Mouse (Mus musculus): Measurements from ENCODE around the gene Gprc6a. TPM values are rescaled to one million over a fixed set of nuclear protein-coding genes. Genes with fewer than 3 reads are reported as not detected.
A peak's percentile ranks its signal among the peaks of the same experiment; 100 is the strongest.

Gene Gprc6a
- polyA plus RNA-seq, 1 experiment from 2014 or later: 0.08 TPM

GRCm38 (mm10) chr10:51591574-51591973 is 39.7 kb downstream of the Gprc6a start:
- Histone ChIP-seq H3K27me3 (ENCODE audit: insufficient read depth, low read length) (no peaks in the 10 kb centered on the region), H3K9me3 (replicated peaks; ENCODE audit: low read length) (no peaks in the 10 kb centered on the region), H3K27ac (no peak overlapping the region), H3K36me3 (ENCODE audit: insufficient read depth, low read length) (no peaks in the 10 kb centered on the region), H3K4me2 (ENCODE audit: low read length) (no peak overlapping the region), H3K4me3 (replicated peaks; ENCODE audit: low read depth, low read length) (no peak overlapping the region), H3K4me1 (replicated peaks; ENCODE audit: insufficient read depth, low read length) (no peaks in the 10 kb centered on the region), H3K9ac (ENCODE audit: low read depth, low read length) (no peak overlapping the region)
- no peak for TF ChIP-seq CTCF (IDR thresholded peaks at IDR 0.05; ENCODE audit: low read depth)
- no peak for DNase-seq (ENCODE audit: low spot score)
- ATAC-seq (replicated peaks; ENCODE audit: low FRiP score, low read depth): no peak
- WGBS: 90% methylated on average over 2 of the region's 2 CpGs

GRCm38 (mm10) chr10:51590139-51590574 is 41.1 kb downstream of the Gprc6a start, which contains the start of gene Fam162b:
TSS of gene Fam162b (minus strand) at chr10:51590517.
- DNase-seq (ENCODE audit: low spot score): peak; percentile 25
- Histone ChIP-seq H3K9me3 (replicated peaks; ENCODE audit: low read length) (no peaks in the 10 kb centered on the region), H3K4me2 (ENCODE audit: low read length) (peak within 1 kb of the TSS; percentile 50), H3K27ac (no peak within 1 kb of the TSS), H3K9ac (ENCODE audit: low read depth, low read length) (no peak within 1 kb of the TSS), H3K36me3 (ENCODE audit: insufficient read depth, low read length) (no peaks in the 10 kb centered on the region), H3K4me3 (replicated peaks; ENCODE audit: low read depth, low read length) (peak within 1 kb of the TSS; percentile 11; the same call in 1 of the 2 replicates), H3K27me3 (ENCODE audit: insufficient read depth, low read length) (no peaks in the 10 kb centered on the region), H3K4me1 (replicated peaks; ENCODE audit: insufficient read depth, low read length) (no peaks in the 10 kb centered on the region)
- peak; percentile 57; the same call in 1 of the 2 replicates for ATAC-seq (replicated peaks; ENCODE audit: low FRiP score, low read depth)
- WGBS: 2% methylated on average over 19 of the region's 19 CpGs
- TF ChIP-seq CTCF (IDR thresholded peaks at IDR 0.05; ENCODE audit: low read depth): no peak

DNA sequence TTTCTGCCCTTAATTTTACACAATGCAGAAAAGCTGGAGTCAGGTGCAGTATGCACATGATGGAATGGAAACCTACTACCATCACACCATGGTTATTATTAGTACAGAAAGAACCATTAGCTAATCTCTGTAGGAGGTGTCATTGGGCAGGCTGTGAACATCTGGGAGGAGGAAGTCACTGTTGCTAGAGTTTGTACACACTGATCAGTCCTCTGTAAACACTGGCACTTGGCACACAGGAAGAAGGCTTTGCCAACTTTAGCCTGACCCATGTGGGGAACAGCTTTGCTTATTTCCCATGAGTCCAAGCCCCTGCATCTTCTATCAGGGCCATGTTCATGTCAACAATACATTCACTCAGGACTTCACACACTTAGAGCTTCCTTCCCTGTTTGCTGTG is 46.3 kb downstream of the Gprc6a start:
- Histone ChIP-seq H3K9me3 (replicated peaks; ENCODE audit: low read length) (no peaks in the 10 kb centered on the region), H3K36me3 (ENCODE audit: insufficient read depth, low read length) (no peaks in the 10 kb centered on the region), H3K9ac (ENCODE audit: low read depth, low read length) (no peak overlapping the region), H3K4me2 (ENCODE audit: low read length) (no peak overlapping the region), H3K4me3 (replicated peaks; ENCODE audit: low read depth, low read length) (no peak overlapping the region), H3K4me1 (replicated peaks; ENCODE audit: insufficient read depth, low read length) (no peaks in the 10 kb centered on the region), H3K27me3 (ENCODE audit: insufficient read depth, low read length) (no peaks in the 10 kb centered on the region), H3K27ac (no peak overlapping the region)
- TF ChIP-seq CTCF (IDR thresholded peaks at IDR 0.05; ENCODE audit: low read depth): no peak
- no peak for ATAC-seq (replicated peaks; ENCODE audit: low FRiP score, low read depth)
- DNase-seq (ENCODE audit: low spot score): no peak

GRCm38 (mm10) chr10:51584378-51584777 is 46.9 kb downstream of the Gprc6a start:
- Histone ChIP-seq H3K36me3 (ENCODE audit: insufficient read depth, low read length) (no peaks in the 10 kb centered on the region), H3K4me3 (replicated peaks; ENCODE audit: low read depth, low read length) (no peak overlapping the region), H3K27me3 (ENCODE audit: insufficient read depth, low read length) (no peaks in the 10 kb centered on the region), H3K4me2 (ENCODE audit: low read length) (no peak overlapping the region), H3K27ac (no peak overlapping the region), H3K9me3 (replicated peaks; ENCODE audit: low read length) (no peaks in the 10 kb centered on the region), H3K9ac (ENCODE audit: low read depth, low read length) (no peak overlapping the region), H3K4me1 (replicated peaks; ENCODE audit: insufficient read depth, low read length) (no peaks in the 10 kb centered on the region)
- no peak for DNase-seq (ENCODE audit: low spot score)
- WGBS: 40% methylated on average over 1 of the region's 1 CpGs
- TF ChIP-seq CTCF (IDR thresholded peaks at IDR 0.05; ENCODE audit: low read depth): no peak
- ATAC-seq (replicated peaks; ENCODE audit: low FRiP score, low read depth): no peak

DNA sequence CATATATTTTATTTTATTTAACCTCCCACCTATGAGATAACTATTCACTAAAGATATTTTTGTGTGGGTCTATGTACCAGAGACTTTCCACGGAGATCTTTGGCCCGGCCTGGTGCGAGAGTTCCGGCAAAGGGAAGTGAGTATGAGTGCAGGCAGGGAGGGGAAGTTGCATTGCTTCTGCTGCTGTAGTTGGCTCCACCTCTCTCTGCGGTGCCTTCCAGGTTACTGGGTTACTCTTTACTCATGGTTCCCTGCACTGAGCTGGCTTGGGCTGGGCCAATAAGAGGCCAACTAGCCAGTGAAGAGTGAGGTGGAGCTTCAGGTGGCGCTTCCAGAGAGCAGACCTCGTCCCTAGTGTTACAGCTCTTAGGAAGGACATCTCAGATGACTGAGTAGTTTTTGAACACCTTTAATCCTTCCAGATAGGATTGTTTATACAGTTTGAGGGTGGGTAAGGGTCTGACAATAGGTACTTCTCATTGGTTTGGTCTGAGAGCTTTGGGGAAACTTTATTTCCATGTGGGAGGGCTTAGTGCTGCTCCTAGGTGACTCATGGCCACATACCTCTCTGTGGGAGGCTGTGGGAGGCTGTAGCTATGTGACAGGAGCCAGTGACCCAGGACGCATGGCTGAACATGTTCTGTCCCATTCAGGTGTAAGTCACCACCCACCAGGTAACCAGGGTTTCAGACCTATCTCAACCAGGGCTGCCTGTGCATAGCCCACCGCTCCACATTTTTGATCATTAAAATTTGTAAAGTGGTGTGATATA is 59.9 kb downstream of the Gprc6a start:
- H3K27me3 ChIP-seq (ENCODE audit: insufficient read depth, low read length): no peaks in the 10 kb centered on the region
- no peak overlapping the region for H3K4me2 ChIP-seq (ENCODE audit: low read length)
- ATAC-seq (replicated peaks; ENCODE audit: low FRiP score, low read depth) (peak; percentile 78), DNase-seq (ENCODE audit: low spot score) (no peak)
- no peak overlapping the region for H3K4me3 ChIP-seq (replicated peaks; ENCODE audit: low read depth, low read length)
- H3K4me1 ChIP-seq (replicated peaks; ENCODE audit: insufficient read depth, low read length): no peaks in the 10 kb centered on the region
- 71% methylated on average over 9 of the region's 9 CpGs for WGBS
- H3K27ac ChIP-seq: no peak overlapping the region
- H3K36me3 ChIP-seq (ENCODE audit: insufficient read depth, low read length): no peaks in the 10 kb centered on the region
- no peaks in the 10 kb centered on the region for H3K9me3 ChIP-seq (replicated peaks; ENCODE audit: low read length)
- no peak overlapping the region for H3K9ac ChIP-seq (ENCODE audit: low read depth, low read length)
- no peak for TF ChIP-seq CTCF (IDR thresholded peaks at IDR 0.05; ENCODE audit: low read depth)

Other genes with a start within 250 kb of the Gprc6a start
- gene Gm49339, start 150.8 kb downstream of the Gprc6a start, polyA plus RNA-seq (2015; fragmentation: Nextera tagmentation; extraction: Ambion mirVana): 0.91 TPM in 1 of 2 replicates, not detected in the other
- 0.83 and 1.5 TPM in 2 replicates for gene Lilr4b, start 150.8 kb downstream of the Gprc6a start, polyA plus RNA-seq (2015; fragmentation: Nextera tagmentation; extraction: Ambion mirVana)
- 3.0 and 5.3 TPM in 2 replicates for gene Lilrb4a, start 140.5 kb downstream of the Gprc6a start, polyA plus RNA-seq (2015; fragmentation: Nextera tagmentation; extraction: Ambion mirVana)
- gene Fam162b, start 40.9 kb downstream of the Gprc6a start, polyA plus RNA-seq (2015; fragmentation: Nextera tagmentation; extraction: Ambion mirVana): 1.6 and 2.0 TPM in 2 replicates
- gene Rfx6, start 46.3 kb upstream of the Gprc6a start, polyA plus RNA-seq (2015; fragmentation: Nextera tagmentation; extraction: Ambion mirVana): not detected in 2 replicates

Data from kidney, postnatal 0 days (tissue).